Mouse (Mus musculus): ENCODE results near the gene Akt2.
"Not testable (repeated sequence)": the region's sequence is repeated elsewhere in the genome, so short reads cannot be mapped to it uniquely, and the experiment has no call there.

The Akt2 gene

DNA sequence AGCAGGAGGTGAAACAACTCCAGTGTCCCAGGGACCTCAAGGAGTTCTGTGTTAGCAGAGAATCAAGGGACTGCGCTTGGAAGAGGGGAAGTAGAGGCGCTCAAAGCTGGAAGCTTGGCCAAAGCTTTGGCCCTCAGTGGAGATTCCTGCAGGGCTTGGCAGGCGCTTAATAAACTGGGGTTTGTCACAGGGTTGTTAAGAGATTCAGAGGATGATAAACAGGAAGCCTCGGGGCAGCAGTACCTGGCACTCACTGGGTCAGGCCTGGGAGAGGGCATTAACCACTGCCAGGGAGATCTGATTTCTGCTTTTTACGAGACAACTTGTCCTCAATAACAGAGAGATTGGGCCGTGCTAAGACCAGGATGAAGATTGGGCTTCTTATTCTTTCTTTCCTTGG, 29.7 kb downstream of the Akt2 start:
- peak; percentile 67 to 74 for DNase-seq

DNA sequence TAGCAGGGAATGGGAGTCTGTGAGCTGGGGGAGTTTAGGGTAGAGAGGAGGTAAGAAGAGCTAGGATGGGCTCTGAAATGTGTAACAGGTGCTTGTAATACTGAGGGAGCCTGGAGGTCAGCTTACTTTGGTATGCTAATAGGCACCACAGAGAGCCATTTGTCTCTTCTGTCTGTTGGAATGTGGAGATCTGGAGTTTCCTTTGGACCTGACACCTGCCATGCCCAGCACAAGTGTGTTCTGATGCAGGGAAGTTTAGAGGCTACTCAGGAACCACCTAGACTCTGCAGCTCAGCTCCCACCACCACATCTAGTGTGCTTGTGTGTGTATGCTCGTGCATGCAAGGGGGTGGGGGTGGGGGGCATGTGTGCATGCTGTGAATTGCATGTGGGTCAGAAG, 30.9 kb downstream of the Akt2 start:
- DNase-seq, result no peak

DNA sequence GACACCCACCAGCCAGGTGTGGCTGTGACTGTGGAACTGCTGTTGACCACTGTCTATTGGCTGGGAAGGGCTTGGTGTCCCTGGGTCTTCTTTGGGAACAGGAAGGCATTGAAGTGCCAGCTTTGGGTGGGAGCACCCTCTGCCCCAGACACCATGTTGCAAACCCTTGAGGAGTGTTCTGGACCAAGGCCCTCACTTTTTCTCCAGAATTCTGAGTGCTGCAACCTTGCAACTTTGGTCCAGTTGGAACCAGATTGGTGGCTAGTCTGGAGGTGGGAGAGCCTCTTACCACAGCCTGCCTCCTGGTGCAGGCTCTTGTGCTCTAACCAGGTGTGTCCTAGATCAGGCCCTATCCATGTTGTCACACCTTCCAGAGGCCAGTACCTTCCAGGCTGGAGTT, 33.6 kb downstream of the Akt2 start:
- no peak for DNase-seq

DNA sequence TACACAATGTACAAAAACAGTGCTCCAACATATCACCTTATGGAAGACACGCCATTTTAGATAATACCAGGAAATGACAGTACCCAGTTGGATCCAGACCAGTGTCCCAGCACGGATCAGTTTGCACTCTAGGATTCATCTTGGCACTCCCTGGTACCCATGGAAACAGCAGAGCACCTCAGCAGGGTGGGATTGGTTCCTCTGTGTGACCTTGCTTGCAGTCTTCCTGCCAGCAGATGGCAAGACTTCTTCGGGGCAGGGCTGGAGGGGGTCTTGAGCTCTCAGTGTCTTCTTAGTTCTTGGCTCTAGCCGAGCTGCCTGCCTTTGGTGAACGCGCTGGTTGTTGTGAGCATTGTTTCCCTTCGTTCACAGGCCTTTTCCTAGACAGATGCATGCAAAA, 36.4 kb downstream of the Akt2 start:
- DNase-seq, result no peak

DNA sequence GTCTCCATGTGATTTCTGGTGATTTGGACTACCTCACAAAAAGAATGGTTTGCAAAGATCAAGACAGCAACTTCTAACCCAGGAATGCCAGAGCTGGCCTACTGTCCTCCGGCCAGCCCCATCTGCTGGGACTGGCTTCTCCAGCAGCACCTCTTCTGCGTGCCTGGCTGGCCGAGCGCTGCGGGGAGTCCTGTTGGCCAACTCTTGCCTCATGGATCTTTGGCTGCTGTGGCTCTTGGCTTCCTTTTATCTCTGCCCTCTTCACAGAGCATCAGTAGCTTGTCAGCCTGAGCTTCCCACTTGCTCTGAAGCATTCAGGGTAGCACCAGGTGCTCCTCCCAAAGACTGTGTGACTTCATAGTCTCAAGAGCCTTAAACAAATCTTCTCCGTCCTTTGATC, 36.8 kb downstream of the Akt2 start:
- peak; percentile 63 to 69 for DNase-seq

DNA sequence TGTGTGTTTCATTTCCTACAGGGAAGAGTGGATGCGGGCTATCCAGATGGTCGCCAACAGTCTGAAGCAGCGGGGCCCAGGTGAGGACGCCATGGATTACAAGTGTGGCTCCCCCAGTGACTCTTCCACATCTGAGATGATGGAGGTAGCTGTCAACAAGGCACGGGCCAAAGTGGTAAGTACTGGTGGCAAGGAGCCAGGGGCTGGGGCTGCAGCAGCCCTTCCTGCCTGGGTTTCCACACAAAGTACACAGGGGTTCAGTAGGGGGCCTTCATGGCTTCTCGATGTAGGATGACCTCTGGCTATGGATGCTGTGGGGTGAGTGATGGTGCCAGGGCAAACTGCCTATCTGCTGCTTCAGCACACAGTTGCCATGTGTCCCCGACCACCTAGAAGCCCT, 37.5 kb downstream of the Akt2 start:
- peak in 1 of 2 experiments; percentile 51 for DNase-seq

DNA sequence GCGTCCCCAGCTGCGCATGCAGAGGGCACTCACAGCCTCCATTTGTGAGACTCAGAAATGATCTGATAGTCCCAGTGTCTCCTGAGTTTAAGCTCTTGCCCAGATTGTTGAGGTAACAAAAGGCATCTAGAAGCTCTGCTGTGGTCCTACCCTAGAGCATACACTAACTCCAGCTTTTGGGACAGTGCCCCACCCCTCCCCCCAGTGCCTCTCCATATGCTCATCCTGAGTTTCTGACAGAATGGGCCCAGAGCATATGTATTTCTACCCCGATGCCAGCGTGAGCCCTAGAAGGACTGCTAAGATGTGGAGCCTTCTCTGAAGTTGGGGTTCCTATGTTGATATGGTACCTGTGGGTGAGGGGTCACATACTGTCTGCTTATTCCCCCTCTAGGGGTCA, 40.1 kb downstream of the Akt2 start:
- peak; percentile 68 to 79 for DNase-seq

DNA sequence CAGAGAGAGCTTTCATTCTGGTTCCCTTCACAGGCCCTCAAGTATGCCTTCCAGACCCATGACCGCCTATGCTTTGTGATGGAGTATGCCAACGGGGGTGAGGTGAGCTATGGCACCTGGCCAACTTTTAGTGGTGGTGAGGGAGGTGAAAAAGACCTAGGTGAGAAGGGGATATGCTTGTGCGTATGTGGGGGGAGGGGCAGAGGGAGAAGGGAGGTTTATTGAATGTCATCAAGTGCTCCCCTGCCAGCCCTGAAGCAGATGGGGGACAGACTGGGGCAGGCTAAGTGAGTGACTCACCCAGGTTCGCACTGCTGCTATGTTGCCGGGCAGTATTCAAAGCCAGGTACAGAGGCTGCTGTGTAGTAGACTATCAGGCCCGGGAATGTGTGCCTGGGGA, 41.8 kb downstream of the Akt2 start:
- peak; percentile 58 to 73 for DNase-seq

DNA sequence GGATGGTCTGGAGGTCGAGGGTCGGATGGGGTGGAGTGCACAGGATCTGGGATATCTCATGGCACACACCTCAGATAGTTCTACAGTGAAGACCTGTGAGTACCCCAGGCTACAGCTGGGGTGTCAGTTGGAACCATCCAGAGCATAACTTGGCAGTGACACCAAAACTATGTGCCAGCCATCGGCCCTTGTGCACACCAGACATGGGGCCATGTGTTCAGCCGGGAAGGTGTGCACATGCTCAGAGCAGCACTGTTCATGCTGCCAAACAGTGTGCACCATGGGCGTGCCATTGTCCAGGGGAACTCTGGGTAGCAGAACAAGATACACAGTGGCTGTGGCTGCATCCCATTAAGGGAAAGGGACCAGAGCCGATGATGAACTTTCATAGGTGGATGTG, 43.3 kb downstream of the Akt2 start:
- DNase-seq, result no peak

DNA sequence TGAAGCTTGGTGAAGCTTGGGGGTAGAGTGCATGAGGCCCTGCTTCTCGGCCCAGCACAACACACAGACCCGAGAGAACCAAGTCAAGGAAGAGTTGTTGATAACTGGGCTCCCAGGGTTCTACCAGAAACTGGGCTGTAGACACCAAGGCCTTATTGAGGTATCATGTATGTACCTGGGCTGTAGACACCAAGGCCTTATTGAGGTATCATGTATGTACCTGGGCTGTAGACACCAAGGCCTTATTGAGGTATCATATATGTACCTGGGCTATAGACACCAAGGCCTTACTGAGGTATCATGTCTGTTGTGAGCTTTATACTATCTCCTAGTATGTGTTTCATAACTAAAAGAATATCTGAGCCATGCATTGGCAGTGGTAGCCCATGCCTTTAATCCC, 43.7 kb downstream of the Akt2 start:
- DNase-seq, result not testable (repeated sequence)

DNA sequence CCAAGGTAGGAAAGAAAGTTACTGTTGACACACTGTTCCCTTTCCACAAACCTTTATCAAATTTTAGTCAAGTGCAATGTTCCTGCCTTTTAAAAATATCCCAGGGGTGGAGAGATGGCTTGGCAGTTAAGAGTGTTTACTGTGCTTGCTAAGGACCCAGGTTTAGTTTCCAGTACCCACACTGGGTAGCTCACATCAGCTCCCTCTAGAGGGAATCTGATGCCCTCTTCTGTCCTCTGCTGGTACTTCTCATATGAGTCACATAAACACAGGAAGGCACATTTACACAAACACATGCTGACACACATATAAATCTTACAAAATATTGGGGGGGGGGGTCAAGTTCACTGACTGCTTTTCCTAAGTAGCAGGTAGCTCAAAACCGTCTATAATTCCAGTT, 53.1 kb downstream of the Akt2 start:
- no peak for DNase-seq

DNA sequence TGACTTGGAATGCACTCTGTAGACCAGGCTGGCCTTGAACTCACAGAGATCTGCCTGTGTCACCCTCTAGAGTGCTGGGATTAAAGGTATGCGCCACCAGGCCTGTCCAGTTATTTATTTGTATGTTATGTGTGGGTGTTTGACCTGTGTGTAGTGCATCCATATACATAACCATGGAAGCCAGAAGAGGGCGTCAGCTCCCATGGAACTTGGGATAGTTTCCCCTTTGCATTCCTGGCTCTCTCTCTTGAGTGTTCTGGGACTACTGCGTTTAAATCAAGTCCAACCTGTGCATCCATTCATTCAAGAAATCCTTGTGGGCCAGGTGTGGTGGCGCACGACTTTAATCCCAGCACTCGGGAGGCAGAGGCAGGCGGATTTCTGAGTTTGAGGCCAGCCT, 55.2 kb downstream of the Akt2 start:
- no peak for DNase-seq

DNA sequence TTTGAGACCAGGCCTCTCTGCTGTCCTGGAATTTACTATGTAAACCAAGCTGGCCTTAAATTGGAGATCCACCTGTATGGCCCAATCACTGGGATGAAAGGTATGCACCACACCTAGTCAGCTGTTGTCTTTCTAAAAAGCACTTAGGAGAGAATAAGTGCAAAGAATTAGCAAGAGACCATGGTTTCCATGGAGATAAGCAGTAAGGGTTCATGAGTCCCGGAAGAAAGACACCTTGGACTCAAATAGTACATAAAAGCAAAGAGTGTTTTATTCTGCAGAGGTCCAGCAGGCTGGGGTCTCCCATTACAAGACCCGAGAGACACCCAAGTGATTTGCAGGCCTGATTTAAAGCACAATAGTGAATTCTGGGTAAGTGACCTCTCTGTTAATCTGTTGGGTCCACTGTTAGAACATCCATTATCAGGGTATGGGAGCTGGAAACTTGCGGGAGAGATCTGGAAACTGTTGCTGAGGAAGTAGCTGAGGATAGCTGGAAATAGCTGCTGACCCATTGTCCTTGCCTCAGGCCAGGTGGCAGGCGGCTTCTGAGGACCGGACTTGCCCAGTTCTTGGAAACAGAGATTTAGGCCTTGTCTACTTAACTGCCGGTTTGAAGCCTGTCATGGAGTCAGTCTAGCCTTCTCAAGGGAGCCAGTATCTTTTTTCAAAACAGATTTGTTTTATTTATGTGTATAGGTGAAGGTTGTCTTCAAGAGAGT, 56.1 kb downstream of the Akt2 start:
- no peak for DNase-seq

DNA sequence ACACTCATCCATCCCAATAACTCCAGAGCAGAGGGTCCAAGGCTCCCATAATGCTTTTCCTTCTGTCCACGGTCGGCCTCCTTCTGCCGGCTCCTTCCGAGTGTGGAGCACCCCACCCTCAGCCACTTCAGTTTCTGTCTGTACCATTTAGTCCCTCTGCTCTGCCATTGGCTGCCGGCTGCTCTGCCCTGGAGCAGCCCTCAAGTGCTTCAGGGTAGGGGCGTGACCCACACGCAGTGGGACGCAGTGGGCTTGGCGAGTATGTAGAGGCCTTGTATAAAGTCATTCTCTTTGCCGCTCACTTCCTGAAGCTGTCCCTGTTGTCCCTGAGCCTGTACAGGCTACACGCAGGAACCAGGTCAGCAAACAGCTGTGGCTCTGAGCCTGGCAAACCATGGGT, 58.4 kb downstream of the Akt2 start:
- DNase-seq, result peak in 1 of 2 experiments; percentile 2

DNA sequence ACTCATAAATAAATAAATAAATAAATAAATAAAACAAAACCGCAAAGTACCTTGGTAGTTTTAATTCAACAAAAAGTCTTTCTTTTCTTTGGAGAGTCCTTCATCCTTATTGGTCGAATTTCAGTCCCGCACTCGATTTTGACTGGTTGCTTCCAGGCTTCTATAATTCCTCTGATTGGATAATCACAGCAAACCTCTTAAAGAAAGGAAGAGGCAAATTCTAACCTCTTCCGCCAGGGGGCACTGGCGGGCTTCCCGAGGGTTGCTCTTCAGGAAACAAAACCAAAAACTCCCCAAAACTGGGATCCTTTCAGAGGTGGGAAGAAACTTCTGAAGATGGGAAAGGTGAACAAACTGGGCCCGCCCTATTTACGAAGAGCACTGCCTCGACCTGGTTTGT, 59.6 kb downstream of the Akt2 start:
- DNase-seq, result peak; percentile 85 to 90

DNA sequence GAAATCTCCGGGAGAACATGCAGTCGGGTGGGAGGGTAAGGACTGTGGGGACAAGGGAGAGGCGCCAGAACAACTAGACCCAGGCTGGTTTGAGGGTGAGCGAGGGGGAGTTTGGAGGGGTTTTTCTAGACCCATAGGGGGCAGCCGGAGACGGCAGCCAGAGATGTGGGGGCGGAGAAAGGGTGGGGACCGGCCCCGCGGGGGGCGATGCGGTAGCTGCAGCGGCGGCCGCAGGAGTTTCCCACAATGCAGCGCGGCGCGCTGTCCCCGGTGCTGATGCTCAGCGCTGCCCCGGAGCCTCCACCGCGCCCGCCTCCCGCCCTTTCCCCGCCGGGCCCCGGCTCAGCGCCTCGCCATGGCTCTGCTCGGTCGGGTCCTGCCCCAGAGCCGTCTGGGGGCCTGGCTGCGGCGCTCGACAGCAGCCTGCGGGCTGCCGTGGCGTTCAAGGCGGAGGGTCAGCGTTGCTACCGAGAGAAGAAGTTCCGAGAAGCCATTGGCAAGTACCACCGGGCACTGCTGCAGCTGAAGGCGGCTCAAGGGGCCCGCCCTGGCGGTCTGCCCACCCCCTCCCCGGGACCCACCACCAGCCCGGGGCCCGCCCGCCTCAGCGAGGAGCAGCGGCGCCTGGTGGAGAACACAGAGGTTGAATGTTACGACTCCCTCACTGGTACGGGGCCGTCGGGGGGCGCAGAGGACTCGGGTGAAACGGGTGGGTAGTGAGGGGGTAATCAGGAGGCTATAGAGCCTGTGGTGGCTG, 62.5 kb downstream of the Akt2 start, which contains the start of gene Ttc9b:
TSS of gene Ttc9b (plus strand) at position 235 of the 757 bp plus-strand sequence.
- peak; percentile 92 for DNase-seq

DNA sequence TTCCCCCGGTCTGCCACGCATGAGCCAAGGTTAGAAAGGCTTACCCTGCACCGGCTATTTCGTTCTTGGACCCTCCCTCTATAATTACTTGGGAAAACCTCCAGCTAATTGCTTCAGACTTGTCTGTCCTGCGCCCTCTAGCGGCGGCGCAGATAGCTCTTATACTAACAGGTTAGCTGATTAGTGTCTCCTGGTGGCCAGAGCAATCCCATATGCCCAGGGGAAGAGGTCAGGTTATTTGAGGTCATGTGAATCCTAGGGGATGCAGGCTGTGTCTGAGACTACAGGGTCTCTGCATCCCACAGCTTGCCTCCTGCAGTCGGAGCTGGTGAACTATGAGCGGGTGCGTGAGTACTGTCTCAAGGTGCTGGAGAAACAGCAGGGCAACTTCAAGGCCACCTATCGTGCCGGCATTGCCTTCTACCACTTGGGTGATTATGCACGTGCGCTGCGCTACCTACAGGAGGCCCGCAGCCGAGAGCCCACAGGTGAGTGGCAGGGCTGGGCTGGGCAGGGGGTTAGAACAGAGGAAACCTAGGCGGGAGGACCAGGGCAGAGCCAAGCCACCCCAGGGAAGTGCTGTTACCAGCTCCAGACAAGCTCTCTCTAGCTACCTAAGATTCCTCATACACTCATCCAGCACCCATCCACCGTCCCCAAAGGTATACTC, 63.4 kb downstream of the Akt2 start:
- peak; percentile 71 to 84 for DNase-seq

DNA sequence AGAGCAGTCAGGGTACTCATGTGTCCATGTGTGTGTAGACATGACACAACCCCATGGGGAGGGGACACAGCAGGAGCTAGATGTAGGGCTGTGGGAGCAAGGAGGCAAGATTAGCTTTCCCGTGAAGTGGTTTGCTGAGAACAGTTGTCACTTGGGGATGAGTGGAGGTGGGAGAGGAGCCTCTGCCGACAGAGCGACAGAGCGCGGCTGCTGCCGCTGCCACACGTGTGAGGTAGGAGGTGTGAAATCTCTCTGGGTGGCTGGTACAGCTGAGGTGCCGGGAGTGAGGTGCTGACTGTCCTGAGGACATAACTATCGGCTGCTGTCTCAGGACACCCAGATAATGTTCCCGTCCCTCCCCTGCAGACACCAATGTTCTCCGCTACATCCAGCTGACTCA, 64.2 kb downstream of the Akt2 start:
- DNase-seq, result no peak

DNA sequence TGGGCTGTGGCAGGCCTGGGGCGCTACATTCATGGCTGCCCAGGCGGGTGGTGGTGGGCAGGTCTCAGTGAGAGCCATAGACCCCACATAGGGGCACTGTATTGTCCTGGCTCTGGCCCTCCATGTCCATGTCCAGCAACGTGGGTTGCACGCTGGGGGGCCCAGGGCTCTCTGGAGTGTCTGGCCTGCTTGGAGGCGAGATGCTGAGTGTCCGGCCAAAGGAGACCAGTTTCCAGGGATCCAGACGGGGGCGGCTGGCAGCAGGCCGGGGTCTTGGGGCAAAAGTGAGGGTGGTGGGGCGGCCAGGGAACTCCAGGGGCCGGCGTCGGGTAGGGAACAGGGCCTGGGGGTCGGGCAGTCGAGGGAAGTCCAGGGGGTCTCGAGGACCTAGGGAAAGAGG, 65.2 kb downstream of the Akt2 start:
- peak; percentile 29 to 47 for DNase-seq

DNA sequence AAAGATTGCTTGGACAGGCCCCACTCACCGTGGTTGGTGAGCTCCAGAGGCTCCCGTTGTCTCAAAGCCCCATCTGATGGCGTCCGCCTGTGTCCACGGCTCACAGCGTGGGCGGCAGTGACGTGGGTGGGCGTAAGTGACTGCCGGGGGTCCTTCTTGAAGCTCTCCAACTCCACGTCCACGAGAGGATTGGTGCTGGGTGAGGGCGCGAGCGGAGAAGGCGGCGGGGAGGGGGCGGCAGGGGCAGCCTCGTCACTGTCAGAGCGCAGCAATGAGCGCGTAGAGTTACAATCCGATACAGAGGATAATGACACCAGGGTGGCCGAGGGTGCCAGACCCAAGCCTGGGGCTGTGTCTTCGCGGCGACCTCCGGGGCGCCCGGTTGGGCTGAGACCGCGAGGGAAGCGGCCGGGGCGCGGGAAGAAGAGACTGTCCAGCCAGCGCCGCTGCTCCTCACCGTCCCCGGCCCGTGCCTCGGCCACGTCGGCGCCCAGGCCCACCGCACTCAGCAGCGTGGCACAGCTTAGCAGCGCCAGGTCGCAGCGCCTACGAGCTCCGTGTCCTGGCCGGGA, 66.6 kb downstream of the Akt2 start:
- DNase-seq, result peak; percentile 52

DNA sequence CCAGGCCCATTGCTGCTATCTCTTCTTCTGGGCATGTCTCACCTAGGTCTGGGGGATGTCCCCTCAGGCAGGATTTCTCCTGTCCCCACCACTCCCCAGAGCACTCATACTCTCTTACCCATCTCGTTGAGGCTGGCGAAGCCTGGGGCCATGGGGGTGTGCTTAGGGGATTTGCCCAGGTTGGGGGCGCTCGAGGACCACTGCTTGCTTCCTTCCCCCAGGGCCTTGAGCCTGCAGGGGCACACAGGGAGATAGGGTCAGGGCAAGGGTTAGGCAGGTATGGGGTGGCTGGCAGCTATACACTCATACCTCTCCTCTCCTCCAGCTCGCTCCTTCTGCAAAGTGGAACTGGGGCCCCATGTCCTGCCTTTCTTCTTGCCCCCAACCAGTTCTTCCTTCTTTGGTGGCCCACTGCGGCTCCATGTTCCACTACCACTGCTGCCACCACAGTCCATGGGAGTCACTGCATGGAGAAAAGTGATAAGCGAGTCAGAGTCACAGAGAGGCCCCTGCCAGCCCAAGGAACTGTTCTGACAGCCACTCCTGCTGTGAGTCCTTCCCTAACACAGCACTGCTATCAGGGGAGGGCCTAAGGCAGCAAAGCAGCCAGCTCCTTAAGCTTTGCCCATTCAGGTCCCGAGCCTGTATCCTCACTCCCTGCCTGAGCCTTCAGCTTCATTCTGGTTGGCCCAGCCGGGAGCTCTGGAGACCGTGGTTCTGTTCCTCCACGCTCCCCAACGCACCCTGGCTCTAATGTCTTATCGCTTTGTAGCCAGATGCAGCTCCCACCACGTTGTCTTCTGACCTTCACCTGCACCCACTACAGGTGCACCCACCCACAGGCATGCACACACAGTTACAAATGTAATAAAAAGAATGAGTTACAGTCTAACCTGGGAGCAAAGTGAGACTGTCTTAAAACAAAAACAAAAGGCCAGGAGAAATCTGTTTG, 67.6 kb downstream of the Akt2 start:
- peak in 1 of 2 experiments; percentile 37 for DNase-seq

DNA sequence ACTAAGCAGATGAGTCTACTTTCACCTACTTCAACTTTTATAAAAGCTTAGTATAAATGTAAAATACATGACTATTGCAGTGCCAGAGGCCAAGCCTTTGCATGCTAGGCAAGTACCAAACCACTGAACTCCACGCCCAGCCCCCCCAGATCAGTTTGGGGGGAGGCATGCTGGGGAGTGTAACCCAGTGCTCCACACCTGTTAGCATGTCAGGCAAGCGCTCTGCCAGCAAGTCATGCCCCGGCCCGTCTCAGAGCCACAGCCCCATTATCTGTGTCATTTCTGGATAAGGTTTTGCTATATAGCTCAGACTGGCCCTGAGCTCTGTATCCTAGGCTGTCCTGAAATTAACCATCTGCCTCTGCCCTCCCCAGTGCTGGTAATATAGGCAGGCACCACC, 70.7 kb downstream of the Akt2 start:
- no peak for DNase-seq

All from cerebellum, postnatal 25 days (tissue).